Mouse (Mus musculus): ENCODE data around the gene Cib3.
A peak's percentile ranks its signal among the peaks of the same experiment; 100 is the strongest.

DNA sequence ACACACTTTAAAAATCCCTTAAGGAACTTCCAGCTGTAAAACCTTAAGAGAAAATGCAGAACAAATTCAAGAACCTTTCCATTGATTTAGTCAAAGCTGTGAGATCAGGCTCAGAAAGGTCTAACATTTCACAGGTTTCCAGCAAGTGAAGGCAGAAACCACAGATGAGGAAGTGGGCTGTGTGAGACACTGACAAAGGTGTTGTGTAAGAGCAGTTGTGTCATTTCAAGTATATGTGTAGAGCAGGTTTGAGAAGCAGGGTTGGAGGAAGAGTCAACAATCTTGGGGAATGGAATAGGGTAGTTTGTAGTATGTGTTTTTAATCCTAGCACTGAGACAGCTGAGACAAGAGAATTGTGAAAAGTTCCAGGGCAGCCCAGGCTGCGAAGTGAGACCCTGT lies 3.2 kb upstream of the Cib3 start:
- TF ChIP-seq CTCF (IDR thresholded peaks at IDR 0.05; ENCODE audit: low read depth) (no peak), EP300 (IDR thresholded peaks at IDR 0.05; ENCODE audit: low read depth) (peak; percentile 24; the same call in 1 of the 2 replicates)
